ENCODE assay signal across 19 mouse cellular contexts in the genomic region with DNA sequence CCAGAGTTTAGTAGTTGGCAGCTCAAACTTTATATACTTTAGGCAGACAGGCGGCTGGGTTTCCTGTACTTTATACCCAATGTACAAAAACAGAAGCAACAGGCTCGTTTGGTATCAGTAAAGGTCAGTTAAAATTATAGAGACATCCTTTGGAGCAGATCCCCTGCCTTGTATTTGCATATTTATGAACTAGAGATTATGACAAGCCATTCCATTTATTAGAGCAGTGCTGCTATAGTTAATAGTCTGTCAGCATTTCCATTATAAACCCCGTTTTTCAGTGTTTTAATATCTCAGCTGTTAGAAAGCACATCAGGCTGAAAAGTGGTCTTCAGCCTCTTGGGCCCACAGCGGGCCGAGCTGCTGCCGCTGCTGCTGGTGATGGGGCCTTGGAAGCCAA.
A peak's percentile ranks its signal among the peaks of the same experiment; 100 is the strongest.
DNase-seq lines count a peak whose midpoint lies in the region; ATAC-seq and TF ChIP-seq lines count a peak whose summit lies in the region.
"Had no signal": no experiment of that assay in that cellular context is flagged by ENCODE, and none has a peak within 500 bp of the region (broad histone marks: within the 10 kb centered on the region; RNA-seq: fewer than 3 reads in every experiment).

No protein-coding gene starts in this region.

- H3K36me3 ChIP-seq in forebrain, embryonic 16.5 days (ENCODE audit: control insufficient read depth, insufficient read depth), result no peaks in the 10 kb centered on the region
- no peaks in the 10 kb centered on the region for H3K36me3 ChIP-seq in forebrain, embryonic 12.5 days (replicated peaks)
- H3K36me3 ChIP-seq in CH12.LX (replicated peaks in 1 of 2; ENCODE audit: control insufficient read depth in 1 of 2, insufficient read depth in 1 of 2, low read length in 1 of 2), result no peaks in the 10 kb centered on the region
- no peaks in the 10 kb centered on the region for H3K36me3 ChIP-seq in midbrain, embryonic 14.5 days (ENCODE audit: control insufficient read depth, insufficient read depth, low read length)
- H3K36me3 ChIP-seq: G1E; heart, embryonic 15.5 days; limb, embryonic 13.5 days had no signal

- no peak for DNase-seq in layer of hippocampus, adult 2 months (ENCODE audit: low spot score in 2 of 2)
- DNase-seq in layer of hippocampus, postnatal 10 days (ENCODE audit: low spot score in 2 of 2), result no peak
- no peak for DNase-seq in CH12.LX (ENCODE audit: extremely low read depth)
- DNase-seq in midbrain, embryonic 14.5 days, result peak; percentile 23
- DNase-seq in layer of hippocampus, postnatal 25 days (ENCODE audit: extremely low spot score in 1 of 2, low spot score in 1 of 2), result no peak
- DNase-seq: gastrocnemius, postnatal 36 days; kidney, adult 2 months; lung, embryonic 14.5 days; thymus, adult 2 months had no signal

- H3K79me2 ChIP-seq in CH12.LX (replicated peaks; ENCODE audit: control insufficient read depth, extremely low read depth, insufficient read depth, poor library complexity, severe bottlenecking), result no peaks in the 10 kb centered on the region

- TF ChIP-seq POLR2A in CH12.LX (IDR thresholded peaks at IDR 0.05; ENCODE audit: low read depth, low read length), result no peak

- no peaks in the 10 kb centered on the region for H3K9me3 ChIP-seq in forebrain, embryonic 16.5 days (ENCODE audit: control insufficient read depth, low read length)
- no peaks in the 10 kb centered on the region for H3K9me3 ChIP-seq in forebrain, embryonic 12.5 days
- H3K9me3 ChIP-seq in CH12.LX (replicated peaks; ENCODE audit: low read length), result no peaks in the 10 kb centered on the region
- no peaks in the 10 kb centered on the region for H3K9me3 ChIP-seq in midbrain, embryonic 14.5 days (ENCODE audit: control insufficient read depth, low read length)
- H3K9me3 ChIP-seq: heart, embryonic 15.5 days; limb, embryonic 13.5 days had no signal

- no peaks in the 10 kb centered on the region for H3K27me3 ChIP-seq in forebrain, embryonic 16.5 days (replicated peaks; ENCODE audit: control insufficient read depth, insufficient read depth, low read length)
- no peaks in the 10 kb centered on the region; the same call in 1 of the 2 replicates for H3K27me3 ChIP-seq in forebrain, embryonic 12.5 days
- no peaks in the 10 kb centered on the region for H3K27me3 ChIP-seq in CH12.LX (replicated peaks)
- no peaks in the 10 kb centered on the region for H3K27me3 ChIP-seq in midbrain, embryonic 14.5 days (ENCODE audit: control insufficient read depth, insufficient read depth, low read length)
- H3K27me3 ChIP-seq: heart, embryonic 15.5 days; limb, embryonic 13.5 days; Patski had no signal

- no peak overlapping the region for H3K9ac ChIP-seq in forebrain, embryonic 16.5 days (replicated peaks; ENCODE audit: low read depth, low read length)
- no peak overlapping the region for H3K9ac ChIP-seq in forebrain, embryonic 12.5 days
- H3K9ac ChIP-seq in CH12.LX (ENCODE audit: insufficient read depth, low read depth), result no peak overlapping the region
- H3K9ac ChIP-seq in midbrain, embryonic 14.5 days (replicated peaks; ENCODE audit: low read length), result no peak overlapping the region
- H3K9ac ChIP-seq: heart, embryonic 15.5 days; limb, embryonic 13.5 days; liver, embryonic 14.5 days; lung, embryonic 14.5 days had no signal

- in situ Hi-C loops in CH12.LX (cut with MboI; ENCODE audit: low pct_ligation_motif_present, low pct_unique_long_range_greater_than_20kb, low sequenced_read_pairs), result no loop called here

- peaks cover 15% of the 10 kb centered on the region for H3K4me1 ChIP-seq in forebrain, embryonic 16.5 days (replicated peaks; ENCODE audit: control insufficient read depth, insufficient read depth, low read length)
- peaks cover 19% of the 10 kb centered on the region; the same call in 1 of the 2 replicates for H3K4me1 ChIP-seq in forebrain, embryonic 12.5 days
- H3K4me1 ChIP-seq in CH12.LX (ENCODE audit: control insufficient read depth in 1 of 2, insufficient read depth in 2 of 2), result peaks cover 19 to 40% of the 10 kb centered on the region in 2 experiments
- H3K4me1 ChIP-seq in midbrain, embryonic 14.5 days (ENCODE audit: control insufficient read depth, insufficient read depth, low read length), result peaks cover 4% of the 10 kb centered on the region; the same call in 1 of the 2 replicates
- H3K4me1 ChIP-seq: heart, embryonic 15.5 days had no signal

- TF ChIP-seq RAD21 in CH12.LX (IDR thresholded peaks at IDR 0.05; ENCODE audit: low read depth, low read length), result no peak

- peak overlapping the region; percentile 60; the same call in 1 of the 2 replicates for H3K27ac ChIP-seq in forebrain, embryonic 16.5 days (ENCODE audit: low read length)
- H3K27ac ChIP-seq in forebrain, embryonic 12.5 days, result no peak overlapping the region
- peak overlapping the region; percentile 90 for H3K27ac ChIP-seq in layer of hippocampus, adult 2 months
- no peak overlapping the region for H3K27ac ChIP-seq in CH12.LX (ENCODE audit: insufficient read depth, low read depth)
- no peak overlapping the region for H3K27ac ChIP-seq in midbrain, embryonic 14.5 days (replicated peaks; ENCODE audit: low read depth, low read length)
- H3K27ac ChIP-seq: heart, embryonic 15.5 days; kidney, postnatal 0 days; limb, embryonic 13.5 days; liver, embryonic 14.5 days; stomach, postnatal 0 days had no signal

- WGBS in forebrain, embryonic 16.5 days, result 41% methylated on average over 6 of the region's 6 CpGs
- WGBS in forebrain, embryonic 12.5 days, result 75% methylated on average over 6 of the region's 6 CpGs
- 58% methylated on average over 6 of the region's 6 CpGs for WGBS in midbrain, embryonic 14.5 days

- H3K4me2 ChIP-seq in forebrain, embryonic 16.5 days (ENCODE audit: low read length), result no peak overlapping the region
- H3K4me2 ChIP-seq in forebrain, embryonic 12.5 days, result no peak overlapping the region
- H3K4me2 ChIP-seq in CH12.LX (ENCODE audit: insufficient read depth, low read depth, poor library complexity, severe bottlenecking), result no peak overlapping the region
- no peak overlapping the region for H3K4me2 ChIP-seq in midbrain, embryonic 14.5 days (ENCODE audit: low read length)
- H3K4me2 ChIP-seq: heart, embryonic 15.5 days; limb, embryonic 13.5 days; lung, embryonic 14.5 days had no signal

- peak; percentile 17 for ATAC-seq in forebrain, embryonic 16.5 days
- ATAC-seq in forebrain, embryonic 12.5 days (ENCODE audit: low FRiP score), result no peak
- no peak for ATAC-seq in midbrain, embryonic 14.5 days (ENCODE audit: low FRiP score, low TSS enrichment)
- ATAC-seq: inflammation-experienced regulatory T-cells, adult 6 months had no signal

- no peak for TF ChIP-seq CTCF in layer of hippocampus, adult 2 months (conservative IDR thresholded peaks at IDR 0.05)
- TF ChIP-seq CTCF in CH12.LX (conservative IDR thresholded peaks at IDR 0.05 in 1 of 2, IDR thresholded peaks at IDR 0.05 in 1 of 2; ENCODE audit: low read depth in 2 of 2, low read length in 2 of 2), result no peak

- H3K4me3 ChIP-seq in forebrain, embryonic 16.5 days (replicated peaks; ENCODE audit: low read length), result no peak overlapping the region
- no peak overlapping the region for H3K4me3 ChIP-seq in forebrain, embryonic 12.5 days (replicated peaks)
- no peak overlapping the region for H3K4me3 ChIP-seq in layer of hippocampus, adult 2 months
- no peak overlapping the region for H3K4me3 ChIP-seq in CH12.LX (replicated peaks in 1 of 3; ENCODE audit: low read depth in 2 of 3, low read length in 2 of 3, poor library complexity in 1 of 3)
- H3K4me3 ChIP-seq in midbrain, embryonic 14.5 days (replicated peaks; ENCODE audit: low read depth, low read length), result no peak overlapping the region
- H3K4me3 ChIP-seq: heart, embryonic 15.5 days; limb, embryonic 13.5 days had no signal

- dilution Hi-C loops in CH12.LX (cut with MboI; ENCODE audit: extremely low pct_ligation_motif_present, extremely low pct_unique_long_range_greater_than_20kb, low sequenced_read_pairs), result no loop called here

- TF ChIP-seq EP300 in CH12.LX (IDR thresholded peaks at IDR 0.05; ENCODE audit: low read length), result no peak

TF ChIP-seq in CH12.LX, 34 proteins besides CTCF, POLR2A, EP300 and RAD21:
- TF ChIP-seq TCF12 (IDR thresholded peaks at IDR 0.05; ENCODE audit: low read depth, low read length) (no peak), MXI1 (IDR thresholded peaks at IDR 0.05; ENCODE audit: low read depth, low read length) (0 out of 2 replicates have a peak, but pooled peaks have one; percentile 14), MAX (IDR thresholded peaks at IDR 0.05; ENCODE audit: low read length) (no peak), ZC3H11A (IDR thresholded peaks at IDR 0.05; ENCODE audit: low read depth, low read length) (no peak), USF1 (IDR thresholded peaks at IDR 0.05; ENCODE audit: low read depth, low read length) (no peak)

Comparison
In these comparisons a context has a peak if more than half of its experiments do, and no peak if none do; other contexts are left out.
1. H3K27ac ChIP-seq: peak in forebrain, embryonic 16.5 days (single experiment) and layer of hippocampus, adult 2 months (single experiment); none in forebrain, embryonic 12.5 days (single experiment), CH12.LX (single experiment) and midbrain, embryonic 14.5 days (single experiment).